Mouse (Mus musculus) ES-Bruce4 (cell line): ENCODE measurements around the gene Nkx2-3. TPM values are rescaled to one million over a fixed set of nuclear protein-coding genes. Genes with fewer than 3 reads are reported as not detected.
A peak's percentile ranks its signal among the peaks of the same experiment; 100 is the strongest.

Experiments used
- H3K27ac ChIP-seq: 2 replicates; pipeline ENCODE4 v1.5.1; 2012; ENCODE audit warnings: low read length, inconsistent platforms; ENCODE audit not compliant: insufficient read depth
- H3K27me3 ChIP-seq: 2 replicates; pipeline ENCODE4 v1.6.1; 2012; ENCODE audit warnings: mild to moderate bottlenecking, low read length, inconsistent platforms; ENCODE audit not compliant: control insufficient read depth, poor library complexity, insufficient read depth, severe bottlenecking
- H3K36me3 ChIP-seq: 2 replicates; pipeline ENCODE4 v1.6.1; 2012; ENCODE audit warnings: inconsistent platforms, mild to moderate bottlenecking, low read length, moderate library complexity; ENCODE audit not compliant: control insufficient read depth, poor library complexity, insufficient read depth, severe bottlenecking
- H3K4me1 ChIP-seq: one replicate; pipeline ENCODE4 v1.8.1; 2011; ENCODE audit warnings: low read length; ENCODE audit not compliant: control insufficient read depth, insufficient read depth
- H3K4me3 ChIP-seq: 2 replicates; pipeline ENCODE4 v1.5.1; 2011; ENCODE audit warnings: low read depth, mild to moderate bottlenecking, low read length
- H3K9ac ChIP-seq: 2 replicates; pipeline ENCODE4 v1.6.1; 2012; ENCODE audit warnings: low read depth, mild to moderate bottlenecking, inconsistent platforms; ENCODE audit not compliant: poor library complexity, severe bottlenecking
- H3K9me3 ChIP-seq: replicated peaks from 2 replicates; pipeline ENCODE4 v1.6.1; 2012; ENCODE audit warnings: mild to moderate bottlenecking, low read length, inconsistent platforms; ENCODE audit not compliant: control insufficient read depth, poor library complexity, insufficient read depth, severe bottlenecking
- CTCF ChIP-seq: IDR thresholded peaks from one replicate; pipeline ENCODE4 v1.8.1; 2011; ENCODE audit warnings: low read depth, low read length
- EP300 ChIP-seq: IDR thresholded peaks from 2 replicates; pipeline ENCODE4 v1.6.1; 2011; ENCODE audit warnings: low read depth, low read length; ENCODE audit not compliant: insufficient read depth
- POLR2A ChIP-seq: IDR thresholded peaks from one replicate; pipeline ENCODE4 v1.8.1; 2011; ENCODE audit warnings: low read length; ENCODE audit not compliant: insufficient read depth
- polyA plus RNA-seq: library from polyadenylated mRNA; stranded (reverse); fragments of >200 nt; gene quantifications from 2 replicates; pipeline ENCODE4 v1.2.4, GENCODE M21; 2011; ENCODE audit warnings: low read depth; ENCODE audit not compliant: missing spikeins, insufficient read depth, insufficient read length

Nkx2-3 gene
- polyA plus RNA-seq, 1 experiment, result not detected

DNA sequence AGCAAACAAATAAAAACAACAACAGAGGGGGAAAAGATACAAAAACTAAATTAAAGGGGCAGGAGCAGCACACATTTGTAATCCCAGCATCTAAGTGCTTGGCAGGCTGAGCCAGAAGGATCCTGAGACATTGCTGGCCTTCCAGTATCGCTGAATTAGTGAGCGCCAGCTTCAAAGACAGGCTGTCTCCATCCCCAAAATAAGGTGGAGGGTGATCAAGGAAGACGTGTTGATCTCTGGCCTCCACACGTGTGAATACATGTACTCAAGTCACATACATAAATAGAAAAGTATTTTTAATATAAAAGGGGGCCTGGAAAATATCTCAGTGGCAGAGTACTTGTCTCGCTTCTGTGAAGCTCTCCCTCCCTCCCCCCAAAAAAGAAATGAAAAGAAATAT is 15.1 kb upstream of the Nkx2-3 start:
- Histone ChIP-seq H3K36me3 (no peaks in the 10 kb centered on the region), H3K4me3 (no peak overlapping the region), H3K9ac (no peak overlapping the region), H3K4me1 (no peaks in the 10 kb centered on the region), H3K27me3 (peaks cover 33% of the 10 kb centered on the region), H3K9me3 (no peaks in the 10 kb centered on the region), H3K27ac (no peak overlapping the region)
- TF ChIP-seq POLR2A (no peak), EP300 (no peak), CTCF (no peak)

GRCm38 (mm10) chr19:43598741-43599660 is 13.1 kb upstream of the Nkx2-3 start:
- H3K4me1 ChIP-seq, result no peaks in the 10 kb centered on the region

DNA sequence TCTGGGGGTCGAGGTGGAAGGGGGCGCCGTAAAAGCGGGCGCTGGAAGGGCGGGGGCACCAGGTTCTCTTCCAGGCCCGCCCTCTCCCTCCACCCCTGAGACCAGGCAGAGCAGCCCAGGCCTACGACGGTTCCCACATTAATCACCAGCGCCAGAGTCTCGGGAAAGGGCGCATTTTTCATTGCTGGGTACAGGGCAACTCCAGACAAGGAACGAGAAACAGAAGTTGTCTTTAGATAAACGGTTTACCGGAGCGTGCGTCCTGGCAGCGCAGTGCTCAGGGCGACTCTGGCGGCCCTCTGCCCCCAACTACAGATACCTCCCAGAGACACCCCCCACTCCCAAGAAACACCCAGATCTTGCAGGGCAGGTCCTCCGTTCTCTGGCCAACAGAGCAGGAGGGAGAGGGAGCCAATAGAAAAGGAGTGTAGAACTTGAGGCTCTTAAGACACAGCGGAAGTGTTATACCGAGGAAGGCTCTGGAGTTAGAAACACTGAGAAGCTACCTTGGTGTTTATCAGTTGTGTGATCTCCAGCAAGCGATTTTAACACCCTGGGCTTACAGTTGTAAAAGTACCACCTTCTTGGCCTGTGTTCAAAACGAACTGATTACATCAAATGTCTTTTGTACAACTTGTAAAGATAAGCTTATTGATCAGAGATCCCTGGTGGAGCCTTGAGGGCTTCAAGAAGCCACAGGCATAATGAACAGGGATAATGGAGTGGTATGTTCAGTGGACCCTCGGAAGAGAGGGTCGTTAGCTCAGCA is 12.2 kb upstream of the Nkx2-3 start:
- no peaks in the 10 kb centered on the region for H3K9me3 ChIP-seq
- H3K27me3 ChIP-seq, result peaks cover 44% of the 10 kb centered on the region
- TF ChIP-seq POLR2A (no peak), EP300 (no peak), CTCF (no peak)
- peak overlapping the region; percentile 39; the same call in 1 of the 2 replicates for H3K4me3 ChIP-seq
- H3K36me3 ChIP-seq, result no peaks in the 10 kb centered on the region
- no peaks in the 10 kb centered on the region for H3K4me1 ChIP-seq
- H3K27ac ChIP-seq, result no peak overlapping the region
- H3K9ac ChIP-seq, result no peak overlapping the region

More at GRCm38 (mm10) chr19:43598741-43599660, 13.1 kb upstream of the Nkx2-3 start:
- no peak for TF ChIP-seq CTCF
- H3K9ac ChIP-seq, result no peak overlapping the region
- no peak overlapping the region for H3K27ac ChIP-seq
- H3K4me3 ChIP-seq, result no peak overlapping the region
- H3K36me3 ChIP-seq, result no peaks in the 10 kb centered on the region
- H3K9me3 ChIP-seq, result no peaks in the 10 kb centered on the region
- H3K27me3 ChIP-seq, result peaks cover 47% of the 10 kb centered on the region

DNA sequence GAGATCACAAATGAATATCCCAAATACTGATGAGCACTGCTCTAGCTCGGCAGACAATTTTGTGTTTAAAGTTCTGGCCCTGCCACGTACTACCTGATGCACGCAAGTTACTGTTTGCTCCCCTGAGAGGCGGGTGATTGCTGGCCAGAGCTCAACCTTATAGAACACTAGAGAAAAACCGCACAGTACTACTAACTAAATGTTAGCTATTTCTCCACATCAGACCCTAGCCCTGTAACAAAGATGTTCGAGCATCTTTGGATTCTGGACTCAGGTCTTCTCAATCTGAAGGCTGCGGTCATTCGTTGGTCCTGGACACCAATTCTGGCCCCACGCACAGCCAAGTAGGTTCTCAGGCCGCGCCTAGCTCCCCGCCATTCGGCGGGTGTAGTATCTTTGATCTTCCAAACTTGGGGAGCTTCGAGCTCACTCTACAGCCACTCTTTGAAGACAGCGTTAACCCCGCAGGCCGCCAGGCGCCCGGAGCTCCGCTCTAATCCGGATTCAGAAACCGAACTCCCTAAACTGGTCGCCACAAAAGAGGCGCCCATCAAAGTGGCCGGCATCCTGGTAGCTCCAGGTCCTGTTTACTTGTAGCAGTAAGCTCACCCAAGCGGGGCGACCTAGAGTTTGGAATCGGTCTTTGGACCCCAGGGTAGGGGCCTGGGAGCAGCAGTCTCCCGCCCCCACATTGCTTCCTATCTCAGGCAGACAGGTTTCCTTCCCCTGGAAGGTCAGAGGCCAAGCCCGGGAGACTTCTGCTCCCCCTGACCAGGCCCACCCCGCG is 11.4 kb upstream of the Nkx2-3 start:
- Histone ChIP-seq H3K4me3 (no peak overlapping the region), H3K9me3 (no peaks in the 10 kb centered on the region), H3K9ac (no peak overlapping the region), H3K27me3 (peaks cover 41% of the 10 kb centered on the region), H3K36me3 (no peaks in the 10 kb centered on the region), H3K4me1 (no peaks in the 10 kb centered on the region), H3K27ac (no peak overlapping the region)
- no peak for TF ChIP-seq EP300
- TF ChIP-seq CTCF, result no peak

GRCm38 (mm10) chr19:43601440-43601839 is 10.7 kb upstream of the Nkx2-3 start:
- Histone ChIP-seq H3K36me3 (no peaks in the 10 kb centered on the region), H3K9ac (no peak overlapping the region), H3K9me3 (no peaks in the 10 kb centered on the region), H3K4me1 (no peaks in the 10 kb centered on the region), H3K27ac (no peak overlapping the region), H3K27me3 (peaks cover 41% of the 10 kb centered on the region), H3K4me3 (no peak overlapping the region)
- TF ChIP-seq POLR2A, result no peak
- TF ChIP-seq CTCF, result no peak
- no peak for TF ChIP-seq EP300
